Mouse (Mus musculus): ENCODE measurements at regions not wholly inside any gene's neighbourhood (a gene's known extent, or its start where the extent isn't known, plus 50 kb on each side); places are given as distances from the start of the nearest gene placed in this dataset.

DNA sequence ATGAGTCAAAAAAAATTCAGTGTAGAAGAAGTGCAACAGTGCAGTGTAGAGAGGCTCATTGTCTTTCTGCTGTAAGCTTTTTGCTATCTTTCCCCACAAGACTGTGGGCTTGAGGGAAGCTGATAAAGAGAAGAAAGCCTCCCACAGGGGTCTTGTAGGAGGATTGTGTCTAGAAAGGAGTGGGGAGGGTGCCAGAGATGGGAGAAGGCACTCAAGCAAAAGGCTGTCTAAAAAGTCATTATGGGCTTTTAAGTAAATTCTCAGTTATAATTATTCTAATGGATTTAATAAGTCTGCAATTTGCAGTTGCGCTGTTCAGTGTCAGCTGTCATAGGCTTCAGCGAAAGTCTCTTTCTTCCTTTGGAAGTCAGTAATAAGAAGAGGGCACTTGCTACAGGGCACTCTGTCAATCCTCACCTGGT lies 917.0 kb upstream of the Lrrc6 start:
- no peak for TF ChIP-seq CTCF (IDR thresholded peaks at IDR 0.05; ENCODE audit: borderline replicate concordance, insufficient read depth, low read depth, low read length)
- TF ChIP-seq POLR2A (IDR thresholded peaks at IDR 0.05; ENCODE audit: borderline replicate concordance, insufficient read depth, low read length) = no peak
